Mouse (Mus musculus) cerebellum, adult 2 months (tissue): ENCODE data around the gene Uba3. TPM values are rescaled to one million over a fixed set of nuclear protein-coding genes. Genes with fewer than 3 reads are reported as not detected.
A peak's percentile ranks its signal among the peaks of the same experiment; 100 is the strongest.

Experiments
- DNase-seq, 2 experiments: peaks; one replicate each; pipeline ENCODE4 v3.0.0; 2021
- H3K27ac ChIP-seq: fragments of 200-500 bp; 2 replicates; pipeline ENCODE4 v1.5.1; 2012; ENCODE audit warnings: low read length, control low read depth, inconsistent platforms; ENCODE audit not compliant: insufficient read depth
- H3K27me3 ChIP-seq: fragments of 200-500 bp; 2 replicates; pipeline ENCODE4 v1.6.1; 2012; ENCODE audit warnings: inconsistent platforms, mild to moderate bottlenecking, low read length, moderate library complexity; ENCODE audit not compliant: control insufficient read depth, insufficient read depth
- H3K4me1 ChIP-seq: fragments of 200-500 bp; 2 replicates; pipeline ENCODE4 v1.6.1; 2011; ENCODE audit warnings: low read length; ENCODE audit not compliant: control insufficient read depth, insufficient read depth
- H3K4me3 ChIP-seq: fragments of 200-500 bp; replicated peaks from 2 replicates; pipeline ENCODE3; 2011; ENCODE audit warnings: mild to moderate bottlenecking, low read depth, low read length, control low read depth; ENCODE audit not compliant: insufficient read depth
- CTCF ChIP-seq: fragments of 200-500 bp; IDR thresholded peaks from 2 replicates; pipeline ENCODE4 v1.5.1; 2011; ENCODE audit warnings: low read depth, mild to moderate bottlenecking, control low read depth, low read length, moderate library complexity, borderline replicate concordance; ENCODE audit not compliant: insufficient read depth
- POLR2A ChIP-seq: fragments of 200-500 bp; IDR thresholded peaks from 2 replicates; pipeline ENCODE4 v1.6.1; 2011; ENCODE audit warnings: low read length, control low read depth, borderline replicate concordance; ENCODE audit not compliant: insufficient read depth
- WGBS: fragments of 180-500 bp; shearing (Covaris S2); methylation state at CpG from one replicate; pipeline ENCODE4 v1.1.7; 2018; 5-methylcytosine and 5-hydroxymethylcytosine counted together
- polyA plus RNA-seq: library from polyadenylated mRNA; depleted of rRNA; stranded (reverse); fragments of >200 nt; gene quantifications from 2 replicates; pipeline ENCODE4 v1.2.3, GENCODE M21; 2012; rRNA removed

The Uba3 gene
- polyA plus RNA-seq: 79.1 and 80.4 TPM in 2 replicates

- WGBS: 1% methylated on average over 38 of the region's 38 CpGs
- no peak for TF ChIP-seq CTCF
- peak; percentile 64; the same call in 1 of the 2 replicates for TF ChIP-seq POLR2A
- H3K27ac ChIP-seq: peak within 1 kb of the TSS; percentile 17; the same call in 1 of the 2 replicates
These were observed at the start of gene Uba3 for GRCm38 (mm10) chr6:97205439-97205885. Gene Uba3 (minus strand): TSS chr6:97205647.

GRCm38 (mm10) chr6:97252711-97253221, 47.3 kb upstream of the Uba3 start, which contains the start of gene Lmod3:
Gene Lmod3 (minus strand): TSS chr6:97252759.
- DNase-seq: no peak
- H3K4me3 ChIP-seq: no peak within 1 kb of the TSS
- H3K27ac ChIP-seq: no peak within 1 kb of the TSS
- no peaks in the 10 kb centered on the region for H3K27me3 ChIP-seq
- no peak for TF ChIP-seq CTCF
- no peak for TF ChIP-seq POLR2A
- 39% methylated on average over 9 of the region's 9 CpGs for WGBS
- no peaks in the 10 kb centered on the region for H3K4me1 ChIP-seq

More at GRCm38 (mm10) chr6:97205439-97205885, at the start of gene Uba3:
- DNase-seq: peak; percentile 99
- Histone ChIP-seq H3K27me3 (no peaks in the 10 kb centered on the region), H3K4me1 (no peaks in the 10 kb centered on the region), H3K4me3 (peak within 1 kb of the TSS; percentile 70)

- Histone ChIP-seq H3K27ac (no peak overlapping the region), H3K27me3 (no peaks in the 10 kb centered on the region), H3K4me3 (no peak overlapping the region), H3K4me1 (no peaks in the 10 kb centered on the region)
- TF ChIP-seq POLR2A: no peak
- no peak for TF ChIP-seq CTCF
- no peak for DNase-seq
- 77% methylated on average over 5 of the region's 5 CpGs for WGBS
These were observed 46.6 kb upstream of the Uba3 start for GRCm38 (mm10) chr6:97252086-97252485.

GRCm38 (mm10) chr6:97250966-97251365, 45.5 kb upstream of the Uba3 start:
- no peak overlapping the region for H3K4me3 ChIP-seq
- 41% methylated on average over 6 of the region's 6 CpGs for WGBS
- H3K4me1 ChIP-seq: no peaks in the 10 kb centered on the region
- H3K27me3 ChIP-seq: no peaks in the 10 kb centered on the region
- TF ChIP-seq CTCF: peak; percentile 22; the same call in 1 of the 2 replicates
- no peak for TF ChIP-seq POLR2A
- peak; percentile 31 to 34 for DNase-seq
- no peak overlapping the region for H3K27ac ChIP-seq

GRCm38 (mm10) chr6:97245200-97245599, 39.8 kb upstream of the Uba3 start:
- H3K27me3 ChIP-seq: no peaks in the 10 kb centered on the region
- no peaks in the 10 kb centered on the region for H3K4me1 ChIP-seq
- no peak for DNase-seq
- no peak overlapping the region for H3K27ac ChIP-seq
- no peak for TF ChIP-seq POLR2A
- TF ChIP-seq CTCF: no peak
- no peak overlapping the region for H3K4me3 ChIP-seq

- WGBS: 92% methylated on average over 4 of the region's 4 CpGs
These were observed 37.1 kb upstream of the Uba3 start for GRCm38 (mm10) chr6:97242522-97242921.

GRCm38 (mm10) chr6:97240092-97240491, 34.6 kb upstream of the Uba3 start:
- TF ChIP-seq POLR2A: no peak
- TF ChIP-seq CTCF: no peak
- 65% methylated on average over 5 of the region's 5 CpGs for WGBS
- Histone ChIP-seq H3K4me1 (no peaks in the 10 kb centered on the region), H3K4me3 (no peak overlapping the region), H3K27me3 (no peaks in the 10 kb centered on the region), H3K27ac (no peak overlapping the region)
- no peak for DNase-seq

More at GRCm38 (mm10) chr6:97242522-97242921, 37.1 kb upstream of the Uba3 start:
- H3K4me3 ChIP-seq: no peak overlapping the region
- no peak for TF ChIP-seq CTCF
- no peak for TF ChIP-seq POLR2A
- no peak for DNase-seq
- H3K27me3 ChIP-seq: no peaks in the 10 kb centered on the region
- no peaks in the 10 kb centered on the region for H3K4me1 ChIP-seq
- H3K27ac ChIP-seq: no peak overlapping the region

- WGBS: 91% methylated on average over 6 of the region's 6 CpGs
- TF ChIP-seq CTCF (no peak), POLR2A (no peak)
- no peak for DNase-seq
- no peak overlapping the region for H3K4me3 ChIP-seq
- no peak overlapping the region for H3K27ac ChIP-seq
- no peaks in the 10 kb centered on the region for H3K4me1 ChIP-seq
- H3K27me3 ChIP-seq: no peaks in the 10 kb centered on the region
These were observed 33.9 kb upstream of the Uba3 start for GRCm38 (mm10) chr6:97239360-97239759.
